Mouse (Mus musculus): Measurements from ENCODE around the gene Hepacam2.
A peak's percentile ranks its signal among the peaks of the same experiment; 100 is the strongest.
"Not testable (repeated sequence)": the region's sequence is repeated elsewhere in the genome, so short reads cannot be mapped to it uniquely, and the experiment has no call there.

Gene Hepacam2

GRCm38 (mm10) chr6:3463594-3463993 lies 34.5 kb downstream of the Hepacam2 start:
- DNase-seq (ENCODE audit: low read depth, low spot score): no peak

DNA sequence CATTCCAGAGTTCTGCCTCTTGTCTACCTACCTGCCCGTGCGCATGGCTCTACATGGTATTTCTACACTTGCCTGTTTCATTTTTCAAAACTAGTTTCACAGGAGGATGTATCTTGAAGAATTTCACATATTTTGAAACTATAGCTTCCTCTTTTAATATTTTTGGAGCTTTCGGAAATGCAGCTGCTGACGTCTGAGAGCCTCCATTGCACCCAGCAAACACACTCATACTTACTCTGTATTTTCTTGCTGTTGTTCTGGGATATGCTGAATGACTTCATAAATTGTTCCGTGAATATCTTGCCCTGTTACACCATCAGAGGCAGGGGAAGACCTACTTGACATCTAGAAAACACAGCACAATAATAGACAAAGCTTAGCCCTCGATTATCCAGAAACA lies 35.1 kb downstream of the Hepacam2 start:
- no peak for DNase-seq (ENCODE audit: low read depth, low spot score)

- no peak for DNase-seq (ENCODE audit: low read depth, low spot score)
These were observed 42.1 kb downstream of the Hepacam2 start for GRCm38 (mm10) chr6:3455944-3456536.

GRCm38 (mm10) chr6:3454421-3454820 lies 43.7 kb downstream of the Hepacam2 start:
- no peak for DNase-seq (ENCODE audit: low read depth, low spot score)

DNA sequence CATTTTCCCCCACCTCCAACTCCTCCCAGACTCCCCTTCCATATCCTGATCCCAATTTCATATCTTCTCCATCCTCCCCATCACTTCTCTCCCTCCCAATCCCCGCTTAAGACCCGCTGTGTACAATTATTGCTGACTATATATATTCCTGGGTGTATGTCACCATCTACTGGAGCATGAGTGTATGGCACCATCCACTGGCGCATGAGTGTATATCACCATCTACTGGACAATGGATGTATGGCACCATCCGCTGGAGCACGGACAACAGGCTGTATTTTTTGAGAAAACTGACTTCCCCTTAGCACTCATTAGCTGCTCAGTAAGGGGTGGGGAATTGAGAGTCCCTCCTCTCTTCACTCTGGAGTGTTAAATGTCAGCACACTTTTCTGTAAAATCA lies 50.7 kb downstream of the Hepacam2 start:
- DNase-seq (ENCODE audit: low read depth, low spot score): peak; percentile 39

DNA sequence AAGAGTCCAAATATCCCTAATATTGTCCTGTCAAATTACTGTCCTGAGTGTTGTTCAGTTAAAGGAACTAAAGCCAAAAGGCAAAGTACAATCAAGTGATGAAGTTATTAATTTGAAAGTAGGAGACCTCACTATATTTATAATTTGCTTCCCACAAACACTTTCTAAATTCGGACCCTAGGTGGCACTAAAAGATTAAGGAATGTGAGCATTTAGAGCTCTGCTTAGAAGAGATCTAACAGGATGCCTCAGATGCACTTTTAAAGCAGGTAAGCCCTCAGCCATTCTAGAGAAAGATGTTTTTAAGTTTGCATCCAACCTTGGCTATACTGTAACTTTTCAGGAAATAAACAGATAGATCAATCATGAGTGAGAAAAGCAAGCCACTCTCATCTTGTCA lies 54.2 kb downstream of the Hepacam2 start:
- no peak for DNase-seq (ENCODE audit: low read depth, low spot score)

GRCm38 (mm10) chr6:3436087-3436486 lies 62.0 kb downstream of the Hepacam2 start:
- no peak for DNase-seq (ENCODE audit: low read depth, low spot score)

- DNase-seq (ENCODE audit: low read depth, low spot score): not testable (repeated sequence)
These were observed 67.1 kb downstream of the Hepacam2 start for GRCm38 (mm10) chr6:3430976-3431375.

DNA sequence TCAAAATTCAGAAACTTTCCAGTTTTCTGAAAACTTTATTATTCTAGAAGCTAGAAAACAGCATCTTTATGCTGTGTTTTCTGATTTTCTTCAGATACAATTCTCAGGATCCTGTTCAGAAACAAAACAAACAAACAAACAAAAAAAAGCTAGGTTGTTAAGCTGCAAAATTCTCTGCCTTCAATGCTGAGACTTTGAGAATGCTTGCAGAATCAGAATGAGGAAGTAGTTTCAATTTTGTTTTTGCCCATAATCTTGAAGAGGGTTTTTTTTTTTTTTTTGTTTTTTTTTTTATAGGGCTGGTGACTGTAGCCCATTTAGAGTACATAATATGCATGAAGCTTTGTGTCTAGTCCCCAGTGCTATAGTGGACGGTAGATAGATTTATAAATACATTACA lies 71.1 kb downstream of the Hepacam2 start:
- no peak for DNase-seq (ENCODE audit: low read depth, low spot score)

DNA sequence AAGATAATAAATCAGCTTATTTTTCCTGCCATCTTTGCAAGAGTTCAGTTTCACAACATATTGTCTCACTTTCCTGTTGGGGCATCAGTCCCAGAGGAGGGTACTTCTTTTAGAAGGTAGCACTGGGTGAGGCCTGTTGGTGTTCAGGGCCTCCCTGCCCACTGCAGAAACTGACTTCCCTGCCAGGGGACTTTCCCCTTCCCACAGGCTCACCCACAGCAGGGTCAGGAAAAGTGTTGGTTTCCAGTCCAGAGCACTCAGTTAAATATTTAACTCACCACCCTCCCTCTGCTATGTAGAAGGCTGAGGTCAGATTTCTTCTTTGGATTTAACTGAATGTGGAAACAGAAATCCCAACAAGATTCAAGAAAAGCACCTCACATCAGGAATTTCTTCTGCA lies 72.8 kb downstream of the Hepacam2 start:
- not testable (repeated sequence) for DNase-seq (ENCODE audit: low read depth, low spot score)

DNA sequence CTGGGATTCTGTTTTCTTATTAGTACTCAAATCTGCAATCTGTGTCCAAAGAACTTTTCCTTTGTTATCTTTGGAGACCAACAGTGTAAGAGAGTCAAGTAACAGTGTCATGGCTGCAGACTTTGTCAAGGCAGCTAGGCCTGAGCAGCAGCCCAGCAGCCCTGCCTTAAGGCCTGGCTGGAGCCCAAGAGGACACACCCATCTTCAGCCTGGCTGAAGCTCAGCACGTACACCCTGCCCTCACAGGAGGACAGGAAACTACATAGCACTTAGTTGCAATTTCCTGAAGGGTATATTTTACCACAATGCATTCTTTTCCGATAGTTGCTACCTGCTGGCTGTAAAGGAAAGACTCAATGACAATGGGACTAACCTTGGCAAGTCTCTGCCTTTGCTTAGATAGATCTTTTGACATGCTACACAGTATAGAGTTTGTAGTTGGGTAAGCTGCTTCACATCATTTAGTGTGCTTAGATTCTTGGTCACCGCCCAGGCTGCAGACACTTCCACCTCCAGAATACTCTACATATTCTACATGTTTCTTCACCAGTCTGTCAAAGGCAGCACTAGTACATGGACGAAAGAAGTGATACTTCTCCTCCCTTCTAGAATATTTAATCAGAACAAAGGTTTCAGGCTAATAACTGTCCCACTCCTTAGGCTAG lies 73.4 kb downstream of the Hepacam2 start:
- DNase-seq (ENCODE audit: low read depth, low spot score): not testable (repeated sequence)
